Comparison of ENCODE assay signal across 12 mouse cellular contexts in genomic region chr2:35845611-35846504, GRCm38 (mm10).
A peak's percentile ranks its signal among the peaks of the same experiment; 100 is the strongest.
DNase-seq lines count a peak whose midpoint lies in the region; ATAC-seq and TF ChIP-seq lines count a peak whose summit lies in the region.
"Had no signal": no experiment of that assay in that cellular context is flagged by ENCODE, and none has a peak within 500 bp of the region (broad histone marks: within the 10 kb centered on the region; RNA-seq: fewer than 3 reads in every experiment).

No protein-coding gene starts in this region.

- no peak overlapping the region for H3K4me3 ChIP-seq in gastrocnemius, adult 2 months
- H3K4me3 ChIP-seq in limb, embryonic 10.5 days = no peak overlapping the region
- no peak overlapping the region for H3K4me3 ChIP-seq in liver, embryonic 12.5 days
- H3K4me3 ChIP-seq: limb, embryonic 13.5 days had no signal

- DNase-seq in gastrocnemius, adult 2 months = peak; percentile 34
- DNase-seq in gastrocnemius, postnatal 36 days = no peak
- DNase-seq in Patski (ENCODE audit: low read depth, low spot score) = peak; percentile 13
- peak; percentile 68 to 84 for DNase-seq in frontal cortex, adult 2 months (ENCODE audit: extremely low spot score in 1 of 2, low spot score in 1 of 2)
- no peak for DNase-seq in limb, embryonic 10.5 days (ENCODE audit: low spot score)
- DNase-seq in lung, postnatal 25 days (ENCODE audit: low spot score) = no peak
- no peak for DNase-seq in thymus, postnatal 25 days
- DNase-seq: cerebellum, adult 11-12 months had no signal

- in situ Hi-C loops in Patski (cut with MboI; ENCODE audit: low pct_unique_long_range_greater_than_20kb) = no loop called here

- CTCF ChIA-PET in Patski (lab: Charles Lee) = interaction anchor here (1.0 to 1.3 kb wide), 2 partner anchors 15 to 22 kb away, joined by 3 read pairs; no protein-coding TSS in a partner anchor

- POLR2A ChIA-PET in Patski (lab: Charles Lee) = no interaction called here

- no peaks in the 10 kb centered on the region for H3K9me3 ChIP-seq in limb, embryonic 10.5 days (replicated peaks)
- H3K9me3 ChIP-seq in liver, embryonic 12.5 days (replicated peaks) = no peaks in the 10 kb centered on the region
- H3K9me3 ChIP-seq: limb, embryonic 13.5 days; megakaryocyte, embryonic 14.5 days had no signal

- ATAC-seq in Patski = peak; percentile 38
- ATAC-seq in liver, embryonic 12.5 days = no peak

- H3K27ac ChIP-seq in gastrocnemius, adult 2 months = no peak overlapping the region
- H3K27ac ChIP-seq in limb, embryonic 10.5 days = peak overlapping the region; percentile 58; the same call in 1 of the 2 replicates
- H3K27ac ChIP-seq in liver, embryonic 12.5 days = no peak overlapping the region
- H3K27ac ChIP-seq: limb, embryonic 13.5 days had no signal

- intact Hi-C loops in gastrocnemius, adult 2 months (cut with DNase I) = no loop called here
- intact Hi-C loops in gastrocnemius, postnatal 36 days (cut with DNase I) = no loop called here

- WGBS in limb, embryonic 10.5 days = 45% methylated on average over 11 of the region's 11 CpGs
- 39% methylated on average over 11 of the region's 11 CpGs for WGBS in liver, embryonic 12.5 days (ENCODE audit: insufficient replicate concordance)

- H3K36me3 ChIP-seq in limb, embryonic 10.5 days = no peaks in the 10 kb centered on the region
- no peaks in the 10 kb centered on the region for H3K36me3 ChIP-seq in liver, embryonic 12.5 days
- H3K36me3 ChIP-seq: limb, embryonic 13.5 days had no signal

- no peak overlapping the region for H3K4me2 ChIP-seq in liver, embryonic 12.5 days
- H3K4me2 ChIP-seq: limb, embryonic 13.5 days had no signal

- peaks cover 76% of the 10 kb centered on the region for H3K4me1 ChIP-seq in limb, embryonic 10.5 days
- H3K4me1 ChIP-seq in liver, embryonic 12.5 days = peaks cover 13% of the 10 kb centered on the region

- H3K9ac ChIP-seq in liver, embryonic 12.5 days = no peak overlapping the region
- H3K9ac ChIP-seq: limb, embryonic 13.5 days had no signal

- H3K27me3 ChIP-seq in Patski = no peaks in the 10 kb centered on the region
- H3K27me3 ChIP-seq in limb, embryonic 10.5 days (ENCODE audit: low read depth, poor library complexity, severe bottlenecking) = peaks cover 16% of the 10 kb centered on the region; the same call in 1 of the 2 replicates
- peaks cover 12% of the 10 kb centered on the region; the same call in 1 of the 2 replicates for H3K27me3 ChIP-seq in liver, embryonic 12.5 days (replicated peaks)
- H3K27me3 ChIP-seq: CH12.LX; megakaryocyte, embryonic 14.5 days had no signal

- no peak for TF ChIP-seq CTCF in gastrocnemius, adult 2 months (IDR thresholded peaks at IDR 0.05)
- no peak for TF ChIP-seq CTCF in Patski (IDR thresholded peaks at IDR 0.05)

Comparison
In these comparisons a context has a peak if more than half of its experiments do, and no peak if none do; other contexts are left out.
1. DNase-seq: peak in gastrocnemius, adult 2 months (single experiment), Patski (single experiment) and frontal cortex, adult 2 months (2 of 2); none in gastrocnemius, postnatal 36 days (0 of 2), limb, embryonic 10.5 days (single experiment), lung, postnatal 25 days (single experiment) and thymus, postnatal 25 days (single experiment).